Mouse (Mus musculus) macrophage (primary cell): ENCODE measurements around the gene Mylk4. TPM values are rescaled to one million over a fixed set of nuclear protein-coding genes. Genes with fewer than 3 reads are reported as not detected.

Experiments used
- H3K27ac ChIP-seq: fragments of 350-480 bp; formaldehyde crosslinking; 2 replicates; pipeline ENCODE4 v1.9.0; 2021
- H3K36me3 ChIP-seq: fragments of 350-480 bp; formaldehyde crosslinking; 2 replicates; pipeline ENCODE4 v1.9.0; 2021; ENCODE audit errors: inconsistent target
- H3K4me3 ChIP-seq: fragments of 350-480 bp; formaldehyde crosslinking; 2 replicates; pipeline ENCODE4 v1.9.0; 2021; ENCODE audit errors: inconsistent target
- H3K79me2 ChIP-seq: fragments of 350-480 bp; formaldehyde crosslinking; 2 replicates; pipeline ENCODE4 v1.9.0; 2021; ENCODE audit errors: inconsistent target
- WGBS: methylation state at CpG from one replicate; pipeline ENCODE4 v1.1.7; 2026; ENCODE audit warnings: inconsistent platforms; ENCODE audit not compliant: missing documents; 5-methylcytosine and 5-hydroxymethylcytosine counted together
- polyA plus RNA-seq: library from polyadenylated mRNA; stranded (reverse); fragments of 250-400 nt; gene quantifications from 3 replicates; pipeline ENCODE4 v1.2.4, GENCODE M21; 2018; ENCODE audit warnings: inconsistent platforms

Mylk4 gene
- polyA plus RNA-seq, 1 experiment from 2014 or later = not detected

GRCm38 (mm10) chr13:32806820-32807219, 23.1 kb upstream of the Mylk4 start:
- no peak overlapping the region for H3K4me3 ChIP-seq
- no peaks in the 10 kb centered on the region; the same call in 1 of the 2 replicates for H3K79me2 ChIP-seq
- H3K27ac ChIP-seq = no peak overlapping the region
- 96% methylated on average over 4 of the region's 7 CpGs for WGBS
- peaks cover 23% of the 10 kb centered on the region for H3K36me3 ChIP-seq

- Histone ChIP-seq H3K27ac (no peak overlapping the region), H3K36me3 (peaks cover 20% of the 10 kb centered on the region), H3K4me3 (no peak overlapping the region), H3K79me2 (no peaks in the 10 kb centered on the region; the same call in 1 of the 2 replicates)
- 86% methylated on average over 4 of the region's 4 CpGs for WGBS
Observed at GRCm38 (mm10) chr13:32803701-32804345, 20.1 kb upstream of the Mylk4 start.

GRCm38 (mm10) chr13:32802259-32803081, 18.7 kb upstream of the Mylk4 start, which contains the start of gene D930007J09Rik:
Gene D930007J09Rik (minus strand): TSS chr13:32802849.
- peak within 1 kb of the TSS; percentile 26 for H3K4me3 ChIP-seq
- no peaks in the 10 kb centered on the region; the same call in 1 of the 2 replicates for H3K79me2 ChIP-seq
- WGBS = 1% methylated on average over 94 of the region's 95 CpGs
- no peak within 1 kb of the TSS for H3K27ac ChIP-seq
- H3K36me3 ChIP-seq = peaks cover 17% of the 10 kb centered on the region

- no peaks in the 10 kb centered on the region; the same call in 1 of the 2 replicates for H3K79me2 ChIP-seq
- H3K36me3 ChIP-seq = peaks cover 10% of the 10 kb centered on the region
- WGBS = 0% methylated on average over 44 of the region's 51 CpGs
- H3K4me3 ChIP-seq = peak within 1 kb of the TSS; percentile 26
- no peak within 1 kb of the TSS for H3K27ac ChIP-seq
Observed at GRCm38 (mm10) chr13:32801693-32802221, 18.0 kb upstream of the Mylk4 start, which contains the start of gene Wrnip1. Gene Wrnip1 (plus strand): TSS chr13:32802038.

GRCm38 (mm10) chr13:32800859-32801258, 17.1 kb upstream of the Mylk4 start:
- Histone ChIP-seq H3K27ac (no peak overlapping the region), H3K36me3 (0 out of 2 replicates have a peak, but pooled peaks cover 3% of the 10 kb centered on the region), H3K4me3 (no peak overlapping the region), H3K79me2 (no peaks in the 10 kb centered on the region; the same call in 1 of the 2 replicates)

GRCm38 (mm10) chr13:32799131-32799530, 15.4 kb upstream of the Mylk4 start:
- H3K27ac ChIP-seq = no peak overlapping the region
- no peaks in the 10 kb centered on the region for H3K36me3 ChIP-seq
- no peak overlapping the region for H3K4me3 ChIP-seq
- no peaks in the 10 kb centered on the region; the same call in 1 of the 2 replicates for H3K79me2 ChIP-seq
- 76% methylated on average over 2 of the region's 2 CpGs for WGBS

GRCm38 (mm10) chr13:32797085-32797484, 13.3 kb upstream of the Mylk4 start:
- Histone ChIP-seq H3K27ac (no peak overlapping the region), H3K4me3 (no peak overlapping the region), H3K79me2 (no peaks in the 10 kb centered on the region), H3K36me3 (no peaks in the 10 kb centered on the region)
- 100% methylated on average over 1 of the region's 1 CpGs for WGBS

GRCm38 (mm10) chr13:32795166-32795565, 11.4 kb upstream of the Mylk4 start:
- Histone ChIP-seq H3K79me2 (no peaks in the 10 kb centered on the region), H3K36me3 (no peaks in the 10 kb centered on the region), H3K4me3 (no peak overlapping the region), H3K27ac (no peak overlapping the region)
- 91% methylated on average over 5 of the region's 5 CpGs for whole genome bisulfite sequencing

GRCm38 (mm10) chr13:32794619-32795018, 10.9 kb upstream of the Mylk4 start:
- H3K4me3 ChIP-seq = no peak overlapping the region
- no peaks in the 10 kb centered on the region for H3K79me2 ChIP-seq
- H3K27ac ChIP-seq = no peak overlapping the region
- no peaks in the 10 kb centered on the region for H3K36me3 ChIP-seq
- WGBS = 78% methylated on average over 2 of the region's 2 CpGs

- no peaks in the 10 kb centered on the region for H3K36me3 ChIP-seq
- 63% methylated on average over 4 of the region's 4 CpGs for WGBS
Observed at GRCm38 (mm10) chr13:32789781-32790180, 6.0 kb upstream of the Mylk4 start.

GRCm38 (mm10) chr13:32787584-32787983, 3.8 kb upstream of the Mylk4 start:
- 93% methylated on average over 2 of the region's 2 CpGs for WGBS
- H3K27ac ChIP-seq = no peak overlapping the region
- H3K79me2 ChIP-seq = no peaks in the 10 kb centered on the region
- H3K4me3 ChIP-seq = no peak overlapping the region
- no peaks in the 10 kb centered on the region for H3K36me3 ChIP-seq

More at GRCm38 (mm10) chr13:32789781-32790180, 6.0 kb upstream of the Mylk4 start:
- Histone ChIP-seq H3K79me2 (no peaks in the 10 kb centered on the region), H3K27ac (no peak overlapping the region), H3K4me3 (no peak overlapping the region)

- Histone ChIP-seq H3K36me3 (no peaks in the 10 kb centered on the region), H3K79me2 (no peaks in the 10 kb centered on the region), H3K4me3 (no peak overlapping the region), H3K27ac (no peak overlapping the region)
- WGBS = 65% methylated on average over 5 of the region's 5 CpGs
Observed at GRCm38 (mm10) chr13:32783055-32783454, 699 bp downstream of the Mylk4 start.

- no peak overlapping the region for H3K4me3 ChIP-seq
- H3K27ac ChIP-seq = no peak overlapping the region
- 97% methylated on average over 3 of the region's 3 CpGs for WGBS
- no peaks in the 10 kb centered on the region for H3K79me2 ChIP-seq
- H3K36me3 ChIP-seq = no peaks in the 10 kb centered on the region
Observed at GRCm38 (mm10) chr13:32778861-32779260, 4.9 kb downstream of the Mylk4 start.

GRCm38 (mm10) chr13:32776350-32776749, 7.4 kb downstream of the Mylk4 start:
- no peak overlapping the region for H3K27ac ChIP-seq
- no peak overlapping the region for H3K4me3 ChIP-seq
- 93% methylated on average over 10 of the region's 10 CpGs for WGBS
- H3K36me3 ChIP-seq = no peaks in the 10 kb centered on the region
- H3K79me2 ChIP-seq = no peaks in the 10 kb centered on the region

GRCm38 (mm10) chr13:32775889-32776288, 7.9 kb downstream of the Mylk4 start:
- no peaks in the 10 kb centered on the region for H3K79me2 ChIP-seq
- WGBS = 94% methylated on average over 9 of the region's 9 CpGs
- no peaks in the 10 kb centered on the region for H3K36me3 ChIP-seq
- H3K4me3 ChIP-seq = no peak overlapping the region
- H3K27ac ChIP-seq = no peak overlapping the region
